Mouse (Mus musculus) R1 (cell line): ENCODE measurements at regions not wholly inside any gene's neighbourhood (a gene's known extent, or its start where the extent isn't known, plus 50 kb on each side); places are given as distances from the start of the nearest gene placed in this dataset.

ENCODE experiments used
- DNase-seq: peaks from one replicate; pipeline ENCODE4 v3.0.0-alpha.2; 2018; ENCODE audit warnings: low read depth, low spot score

DNA sequence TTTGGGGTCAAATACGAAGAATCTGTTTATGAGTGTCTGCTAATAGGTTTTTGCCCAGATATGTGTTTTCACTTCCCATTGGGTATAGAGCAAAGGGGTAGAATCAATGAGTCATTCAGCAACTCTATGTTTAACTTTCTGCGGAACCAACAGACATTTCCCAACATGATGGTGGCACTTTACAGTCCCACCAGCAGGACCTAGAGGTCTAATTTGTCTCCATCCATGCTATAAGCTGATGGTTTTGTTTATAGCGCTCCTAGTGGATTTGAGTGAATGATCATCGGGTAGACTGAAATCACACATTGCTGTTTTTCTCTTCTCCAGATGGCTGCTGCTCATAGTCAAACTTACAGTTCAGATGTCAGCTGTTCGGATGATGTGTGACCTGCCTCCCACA, 99.7 kb upstream of the Arid5b start:
- peak; percentile 42 for DNase-seq

DNA sequence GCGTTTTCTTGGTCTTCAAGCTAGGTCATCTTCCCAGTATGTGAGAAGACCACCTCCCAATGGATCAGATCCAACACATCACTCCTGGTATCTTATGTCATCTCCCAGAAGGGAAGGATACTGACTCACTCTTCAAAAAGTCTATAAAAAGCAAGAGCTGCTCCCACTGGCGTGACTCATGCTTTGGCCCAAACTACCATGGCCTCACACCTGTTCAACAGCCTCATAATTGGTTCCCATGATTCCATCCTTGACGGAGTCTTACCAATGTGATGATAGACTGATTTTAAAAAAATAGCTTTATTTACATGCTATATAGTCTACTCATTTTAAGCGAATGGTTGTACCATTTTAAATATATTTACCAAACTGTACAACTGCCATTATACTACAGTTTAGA, 98.9 kb upstream of the Arid5b start:
- DNase-seq: no peak

DNA sequence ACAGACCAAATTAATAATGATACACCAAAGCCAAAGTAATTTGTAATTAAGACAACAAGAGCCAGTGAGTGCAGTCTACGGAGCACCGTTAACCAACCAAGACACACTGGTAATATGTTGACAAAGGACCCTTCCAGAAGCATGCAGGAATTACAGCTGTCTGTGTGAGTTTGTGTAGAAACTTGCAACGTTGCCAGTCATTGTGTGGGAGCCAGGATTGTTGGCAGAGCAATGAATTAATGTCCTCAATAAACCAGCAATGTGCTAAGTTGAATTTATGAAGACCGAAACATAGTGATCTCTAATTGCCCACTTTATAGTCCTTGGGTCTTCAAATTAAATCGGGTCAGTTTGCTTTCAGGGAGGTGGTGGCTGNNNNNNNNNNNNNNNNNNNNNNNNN, 95.3 kb upstream of the Arid5b start:
- no peak for DNase-seq

DNA sequence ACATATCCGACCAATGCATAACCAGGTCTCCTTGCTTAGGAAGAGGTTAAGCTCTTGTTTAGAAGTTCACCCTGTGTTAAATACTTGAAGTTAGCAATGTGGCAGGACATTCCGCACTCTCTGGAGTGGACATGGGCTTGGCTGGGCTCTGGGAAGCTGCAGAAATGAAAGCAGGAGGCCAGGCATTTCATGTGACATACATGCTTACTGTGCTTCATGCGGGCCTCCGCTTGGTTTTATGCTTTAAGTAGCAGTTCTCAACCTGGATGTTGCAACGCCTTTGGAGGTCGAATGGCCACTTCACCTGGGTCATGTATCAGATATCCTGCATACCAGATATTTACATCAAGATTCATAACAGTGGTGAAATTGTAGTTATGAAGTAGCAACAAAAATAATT, 93.2 kb upstream of the Arid5b start:
- DNase-seq: no peak

- DNase-seq: no peak
Observed at GRCm38 (mm10) chr10:68370986-68371385, 92.4 kb upstream of the Arid5b start.

- DNase-seq: no peak
Observed at GRCm38 (mm10) chr10:68366796-68367195, 88.3 kb upstream of the Arid5b start.

- no peak for DNase-seq
Observed at GRCm38 (mm10) chr10:68360765-68361483, 82.4 kb upstream of the Arid5b start.

DNA sequence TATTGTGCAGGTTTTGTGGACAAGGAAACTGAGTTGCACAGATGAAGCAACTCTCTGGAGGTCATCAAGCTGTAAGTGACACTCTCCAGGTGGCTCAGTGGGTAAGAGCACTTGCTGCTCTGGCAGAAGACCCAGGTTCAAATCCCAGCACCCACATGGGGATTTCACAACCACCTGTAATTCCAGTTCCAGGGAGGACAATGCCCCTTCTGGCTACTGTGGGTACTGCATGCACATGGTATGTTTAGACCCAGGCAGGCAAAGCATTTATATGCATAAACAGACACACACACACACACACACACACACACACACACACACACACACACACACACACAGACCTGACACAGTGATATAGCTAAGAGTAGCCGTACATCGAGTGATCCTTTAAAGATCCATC, 80.6 kb upstream of the Arid5b start:
- peak; percentile 69 for DNase-seq

GRCm38 (mm10) chr10:68356973-68357372, 78.4 kb upstream of the Arid5b start:
- peak; percentile 69 for DNase-seq

DNA sequence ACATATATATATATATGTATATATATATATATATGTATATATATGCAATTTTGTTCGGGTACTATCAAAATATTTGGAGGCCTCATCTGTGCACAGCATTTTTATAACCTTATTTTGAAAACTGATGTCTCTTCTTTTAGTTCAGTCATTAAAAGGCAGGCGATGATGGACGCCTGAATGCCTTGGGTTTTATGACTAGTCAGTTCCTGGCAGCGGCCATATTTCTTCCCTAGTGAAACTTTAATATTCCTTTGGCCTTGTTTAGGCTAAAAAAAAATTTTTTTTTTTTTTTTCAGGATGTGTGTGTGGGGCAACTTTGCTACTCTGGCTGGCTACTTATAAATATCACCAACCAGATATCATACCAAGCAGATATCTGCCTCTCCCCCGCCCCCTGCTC, 78.0 kb upstream of the Arid5b start:
- DNase-seq: no peak

DNA sequence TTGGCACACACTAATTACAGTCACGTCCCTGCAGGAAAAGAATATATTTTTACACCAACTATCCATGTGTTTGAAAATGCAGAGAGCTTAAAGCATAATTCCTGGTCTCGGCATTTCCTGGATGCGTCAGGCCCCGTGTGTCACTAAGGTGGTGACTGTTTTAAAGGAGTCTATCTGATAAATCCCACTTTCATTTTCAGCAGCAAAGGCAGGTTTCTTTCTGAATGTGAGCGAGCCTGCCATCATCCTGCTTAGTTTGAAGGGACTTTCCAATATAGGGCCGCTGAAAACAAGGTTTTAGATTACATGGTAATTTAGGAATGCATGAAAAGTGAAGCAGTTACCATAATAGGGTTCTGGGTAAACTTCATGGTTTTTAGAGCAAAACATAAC, 77.5 kb upstream of the Arid5b start:
- DNase-seq: no peak

- DNase-seq: no peak
Observed at GRCm38 (mm10) chr10:68355471-68356092, 77.0 kb upstream of the Arid5b start.

GRCm38 (mm10) chr10:68354335-68355231, 76.0 kb upstream of the Arid5b start:
- no peak for DNase-seq

- DNase-seq: no peak
Observed at GRCm38 (mm10) chr10:68353692-68354232, 75.2 kb upstream of the Arid5b start.

- no peak for DNase-seq
Observed at GRCm38 (mm10) chr10:68351841-68352555, 73.5 kb upstream of the Arid5b start.

- no peak for DNase-seq
Observed at GRCm38 (mm10) chr10:68351441-68351840, 72.9 kb upstream of the Arid5b start.

GRCm38 (mm10) chr10:68350798-68351197, 72.3 kb upstream of the Arid5b start:
- DNase-seq: peak; percentile 51

- DNase-seq: peak; percentile 70
Observed at GRCm38 (mm10) chr10:68347806-68348205, 69.3 kb upstream of the Arid5b start.

DNA sequence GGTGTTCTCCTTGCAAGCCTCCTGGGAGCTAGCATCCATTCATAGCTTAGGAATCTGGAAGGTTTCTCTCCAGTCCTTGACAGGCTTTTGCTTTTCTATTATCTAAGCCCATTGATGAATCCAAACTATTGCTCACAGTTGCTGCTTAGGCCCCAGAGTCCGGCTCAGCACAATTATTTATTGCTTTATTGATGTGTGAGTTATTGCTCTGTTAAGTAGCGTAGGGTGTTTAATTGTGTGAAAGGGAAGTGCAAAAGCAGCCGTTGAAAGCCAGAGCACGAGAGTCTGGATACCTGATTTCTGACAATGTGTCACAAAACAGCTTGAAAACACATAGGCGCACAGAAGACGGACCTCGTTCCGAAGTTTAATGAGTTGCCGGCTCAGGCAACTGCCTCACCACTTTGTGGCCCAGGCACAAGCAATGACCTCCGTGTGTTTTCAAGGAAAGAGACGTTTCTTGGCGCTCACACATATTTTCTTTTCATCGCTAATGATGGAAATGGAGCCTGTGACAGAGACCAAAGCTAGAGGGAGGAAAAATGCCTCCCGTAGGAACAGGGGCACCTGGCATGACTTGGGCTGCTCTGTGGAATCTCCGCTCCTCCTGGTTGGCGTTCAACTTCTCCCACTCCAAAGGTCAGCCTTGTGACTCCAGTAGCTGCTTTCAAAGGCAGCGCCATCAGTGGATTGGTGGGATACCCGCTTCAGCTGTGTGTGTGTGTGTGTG, 66.6 kb upstream of the Arid5b start:
- DNase-seq: peak; percentile 53

DNA sequence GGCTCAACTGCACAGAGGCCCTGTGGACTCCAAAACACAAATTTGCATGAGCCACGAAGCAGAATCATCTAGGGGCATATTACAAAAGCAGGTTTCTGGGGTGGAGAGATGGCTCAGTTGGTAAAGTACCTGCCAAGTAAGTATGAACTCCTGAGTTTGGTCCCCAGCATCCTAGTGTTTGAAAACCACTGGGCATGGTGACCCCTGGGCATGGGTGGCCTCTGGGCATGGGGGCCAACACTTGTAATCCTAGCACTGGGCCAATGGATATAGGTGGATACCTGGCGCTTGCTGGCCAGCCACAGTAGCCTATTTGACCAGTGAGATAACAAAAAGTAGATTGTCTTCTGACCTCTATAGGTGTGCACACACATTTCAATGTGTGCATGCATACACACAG, 65.7 kb upstream of the Arid5b start:
- DNase-seq: no peak

DNA sequence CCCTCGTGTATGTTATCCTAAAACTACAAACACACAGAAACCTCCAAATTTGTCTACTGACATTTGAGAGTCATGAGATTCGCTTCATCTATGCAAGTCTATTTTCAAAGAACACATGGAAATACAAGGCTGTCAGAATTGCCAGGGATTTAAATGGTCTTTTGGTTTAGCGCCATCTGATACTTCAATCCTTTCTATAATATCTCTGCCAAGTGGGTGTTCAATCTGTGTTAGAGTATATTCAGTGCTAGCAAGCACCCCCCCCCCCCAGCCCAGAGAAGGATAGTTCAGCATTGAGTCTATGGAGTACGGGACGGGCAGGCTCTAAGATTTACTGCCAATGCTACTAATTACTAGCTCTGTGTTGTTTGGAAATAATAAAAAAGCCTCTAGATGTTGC, 55.5 kb upstream of the Arid5b start:
- DNase-seq: no peak
